Mouse (Mus musculus): ENCODE results near the gene Sdcbp2.
"Not testable (repeated sequence)": the region's sequence is repeated elsewhere in the genome, so short reads cannot be mapped to it uniquely, and the experiment has no call there.

Gene Sdcbp2

DNA sequence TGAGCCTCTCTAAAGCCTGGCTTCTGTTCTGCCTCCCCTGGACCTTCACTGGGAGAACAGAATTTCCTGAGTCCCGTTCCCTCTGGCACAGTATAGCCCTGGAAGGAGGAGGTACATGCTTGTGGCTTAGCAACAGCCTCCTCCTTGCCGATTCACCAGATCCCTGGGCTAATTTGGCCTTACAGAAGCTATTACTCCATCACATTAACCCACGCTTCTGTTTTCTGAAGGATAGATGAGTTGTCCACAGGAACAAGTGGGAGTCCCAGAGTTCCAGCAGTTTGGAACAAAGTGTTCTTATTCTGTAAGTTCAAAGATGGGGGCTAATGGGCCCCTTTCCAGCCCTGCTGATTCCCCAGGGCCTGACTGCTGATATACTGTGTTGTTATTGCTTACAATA is 1.2 kb downstream of the Sdcbp2 start:
- DNase-seq, result no peak

DNA sequence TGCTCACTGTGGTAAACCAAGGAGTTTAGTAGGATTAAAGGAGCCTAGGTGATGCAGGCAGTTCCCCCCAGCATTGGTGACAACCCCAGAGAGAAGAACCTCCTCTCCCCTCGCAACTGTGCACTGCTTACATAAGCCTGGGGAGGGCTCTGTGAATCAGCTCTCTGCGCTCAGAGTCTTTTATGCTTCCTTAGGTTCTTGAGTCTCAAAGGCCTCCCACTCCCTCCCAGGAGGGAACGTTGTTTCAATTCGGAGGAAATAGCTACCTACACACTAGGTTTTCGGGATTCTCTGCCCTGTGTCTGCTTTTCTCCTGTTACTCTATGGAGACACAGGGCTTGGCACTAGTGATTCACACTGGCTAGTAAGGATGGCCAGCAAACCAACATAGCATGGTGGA is 2.2 kb downstream of the Sdcbp2 start:
- no peak for DNase-seq

DNA sequence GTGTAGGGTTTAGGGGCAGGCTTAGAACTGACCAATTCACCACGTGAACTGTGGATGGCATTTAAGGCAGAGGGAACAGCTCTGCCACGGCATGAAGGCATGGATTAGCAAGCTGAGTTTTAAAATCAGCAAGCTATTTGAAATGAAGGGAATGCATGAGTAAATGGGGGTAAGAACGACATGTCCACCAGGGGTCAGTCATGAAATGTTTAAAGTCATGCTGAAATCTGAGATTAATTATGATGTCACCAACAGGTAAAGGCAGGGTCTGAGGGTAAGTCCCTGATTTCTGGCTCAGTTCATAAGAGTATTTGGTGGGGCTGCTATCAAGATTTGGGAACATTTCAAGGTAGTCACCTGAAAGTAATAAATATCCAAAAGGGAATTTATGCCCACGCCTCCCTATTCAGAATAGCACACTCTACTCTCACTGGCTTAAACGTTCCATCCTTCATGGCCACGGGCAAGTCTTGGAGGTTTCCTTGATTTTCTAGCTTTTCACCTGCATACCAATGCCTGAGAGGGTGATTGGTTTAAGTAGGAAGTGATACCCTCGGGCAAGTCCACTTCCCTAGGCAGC is 2.8 kb downstream of the Sdcbp2 start:
- DNase-seq, result peak; percentile 46 to 69

DNA sequence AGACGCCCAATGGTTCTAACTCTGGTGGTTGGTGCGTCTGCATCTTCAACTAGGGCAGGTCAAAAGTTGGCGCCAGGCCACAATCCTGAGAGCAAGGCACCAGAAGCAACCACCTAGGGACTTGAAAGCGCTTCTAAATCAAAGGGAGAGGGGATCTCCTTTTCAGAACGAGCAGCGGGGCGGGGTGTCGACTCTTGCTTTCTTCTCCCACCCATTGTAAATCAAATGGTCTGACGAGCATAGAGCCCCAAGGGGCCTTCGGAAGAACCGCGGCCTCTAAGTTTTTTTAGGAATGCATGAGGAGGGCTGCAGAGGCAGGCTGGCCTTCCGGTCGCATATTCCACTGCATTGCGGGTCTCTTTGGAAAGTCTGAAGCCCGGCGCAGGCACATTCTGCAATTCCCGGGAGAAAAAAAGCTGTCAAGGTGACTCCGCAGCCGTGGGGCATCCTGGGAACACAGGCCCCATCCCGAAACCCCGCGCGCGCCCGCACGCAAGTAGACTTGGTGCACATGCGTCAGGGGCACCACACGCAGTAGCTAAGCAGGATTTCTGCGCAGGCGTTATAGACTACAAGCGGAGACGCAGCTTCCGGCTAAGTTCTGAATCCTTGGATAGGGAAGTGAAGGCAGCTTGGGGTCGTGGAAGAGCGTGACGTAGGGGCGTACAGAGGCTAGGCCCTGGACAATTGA is 3.4 kb downstream of the Sdcbp2 start:
- peak; percentile 93 to 96 for DNase-seq

- no peak for DNase-seq
These were observed 6.8 kb downstream of the Sdcbp2 start for GRCm38 (mm10) chr2:151579183-151579582.

DNA sequence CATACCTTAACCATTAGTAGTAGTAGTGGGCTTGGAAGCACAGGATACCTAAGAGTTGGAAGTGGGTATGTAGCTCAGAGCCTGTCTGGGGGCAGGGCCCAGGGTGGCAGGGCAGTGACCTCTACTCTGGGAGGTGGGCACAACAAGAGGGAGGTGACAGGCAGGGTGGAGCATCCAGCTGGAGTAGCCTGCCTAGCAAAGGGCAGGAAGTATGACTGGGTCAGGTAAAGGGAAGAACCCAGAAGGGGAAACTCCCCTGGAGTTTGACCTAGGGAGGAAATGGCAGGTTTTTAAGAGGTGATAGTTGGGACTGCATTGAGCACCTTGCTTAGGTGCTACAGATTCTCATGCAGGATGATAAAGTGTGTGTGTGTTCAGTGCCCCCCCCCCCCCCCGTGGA is 8.5 kb downstream of the Sdcbp2 start:
- no peak for DNase-seq

- DNase-seq, result no peak
These were observed 13.5 kb downstream of the Sdcbp2 start for GRCm38 (mm10) chr2:151585934-151586333.

DNA sequence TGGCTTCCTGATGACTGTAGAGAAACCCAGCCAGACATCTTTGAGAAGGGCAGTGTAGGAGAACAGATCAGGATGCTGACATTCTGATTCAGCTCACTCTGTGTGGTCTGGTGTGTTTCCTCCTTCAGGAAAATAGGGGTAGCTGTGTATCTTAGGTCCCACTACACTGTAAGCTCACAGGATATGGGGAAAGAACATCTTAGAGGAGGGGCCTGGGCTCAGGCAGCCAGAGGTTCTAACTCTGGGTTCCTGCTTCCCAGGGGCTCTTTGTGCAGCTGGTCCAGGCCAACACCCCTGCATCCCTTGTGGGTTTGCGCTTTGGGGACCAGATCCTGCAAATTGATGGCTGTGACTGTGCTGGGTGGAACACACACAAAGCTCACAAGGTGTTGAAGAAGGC is 14.4 kb downstream of the Sdcbp2 start:
- DNase-seq, result no peak

DNA sequence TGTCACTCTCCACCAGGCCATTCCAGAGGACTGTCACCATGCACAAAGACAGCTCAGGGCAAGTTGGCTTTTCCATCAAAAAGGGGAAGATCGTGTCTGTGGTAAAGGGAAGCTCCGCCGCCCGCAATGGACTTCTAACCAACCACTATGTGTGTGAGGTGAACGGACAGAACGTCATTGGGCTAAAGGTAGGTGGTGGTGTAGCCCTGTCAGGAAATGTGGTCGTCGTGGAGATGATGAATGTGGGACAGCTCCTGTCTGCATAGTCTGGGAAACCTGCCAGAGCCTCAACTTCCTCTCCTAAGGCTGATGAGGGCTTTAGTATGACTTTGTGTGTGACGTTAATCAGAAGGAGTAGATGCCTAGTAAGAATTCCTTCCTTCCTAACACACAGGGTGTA is 14.9 kb downstream of the Sdcbp2 start:
- DNase-seq, result no peak

DNA sequence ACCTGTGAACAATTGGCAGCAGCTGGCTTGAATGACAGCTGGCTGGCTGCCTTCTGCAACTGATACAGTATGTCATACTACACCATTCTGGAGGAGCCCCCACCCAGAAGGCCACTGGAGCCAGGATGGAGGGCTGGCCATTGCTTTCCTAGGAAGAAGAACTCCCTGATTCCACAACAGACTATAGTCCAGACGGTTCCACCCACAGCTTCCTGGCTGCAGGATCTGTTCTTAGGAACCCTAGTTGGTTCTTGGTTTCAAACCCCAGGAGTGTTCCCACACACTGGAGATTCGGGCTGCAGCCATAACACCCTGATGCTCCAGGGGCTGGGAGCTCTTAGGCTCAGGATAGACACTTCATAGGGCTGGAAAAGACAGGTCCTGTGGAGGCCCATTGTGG is 25.6 kb downstream of the Sdcbp2 start:
- no peak for DNase-seq

DNA sequence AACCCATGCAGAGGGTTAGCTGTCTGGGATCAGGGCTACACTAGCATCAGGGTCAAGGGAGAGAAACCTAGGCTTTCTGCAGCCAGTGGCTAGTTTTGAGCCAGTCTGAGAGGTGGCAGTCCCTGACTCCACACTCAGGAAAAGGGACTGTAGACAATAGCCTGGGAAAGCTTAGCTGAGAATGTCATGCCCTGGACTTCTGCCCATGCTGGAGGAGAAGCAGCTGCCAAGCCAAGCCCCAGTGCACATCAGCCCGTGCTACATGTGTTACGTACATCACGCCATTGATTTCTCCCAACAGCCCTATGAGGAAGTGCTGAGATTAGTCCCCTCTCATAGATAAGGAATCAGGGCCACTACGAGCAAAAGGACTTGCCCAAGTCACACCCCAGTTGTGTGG is 29.7 kb downstream of the Sdcbp2 start:
- DNase-seq, result no peak

GRCm38 (mm10) chr2:151603630-151604029 is 31.2 kb downstream of the Sdcbp2 start:
- no peak for DNase-seq

DNA sequence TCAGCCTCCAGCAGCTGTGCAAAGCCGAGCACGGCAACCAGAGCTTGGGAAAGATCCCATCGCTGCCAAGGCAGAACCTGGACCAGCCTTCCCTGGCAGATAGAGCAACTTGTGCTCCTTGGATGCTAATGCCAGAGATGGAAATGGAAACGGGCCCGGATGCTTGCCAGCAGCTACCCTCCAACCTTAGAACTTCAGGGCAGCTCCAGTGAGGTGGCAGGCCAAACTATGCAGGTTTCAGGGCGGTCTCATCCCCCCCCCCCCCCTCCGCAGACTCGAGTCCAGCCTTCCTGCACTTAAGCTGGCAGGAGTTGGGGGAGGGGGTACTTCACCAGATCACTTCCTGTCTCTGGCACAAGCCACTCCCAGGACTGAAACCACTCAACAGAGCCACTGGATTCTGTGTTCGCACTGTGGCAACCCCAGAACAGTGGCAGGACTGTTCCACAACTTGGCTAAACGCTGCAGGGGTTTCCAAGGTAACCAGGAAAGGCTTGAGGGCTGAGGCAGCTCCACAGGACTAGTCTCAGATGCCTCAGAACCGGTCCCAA is 33.1 kb downstream of the Sdcbp2 start:
- peak; percentile 50 to 68 for DNase-seq

GRCm38 (mm10) chr2:151608435-151608834 is 36.0 kb downstream of the Sdcbp2 start:
- DNase-seq, result peak; percentile 84 to 88

- DNase-seq, result no peak
These were observed 37.6 kb downstream of the Sdcbp2 start for GRCm38 (mm10) chr2:151609974-151610373.

DNA sequence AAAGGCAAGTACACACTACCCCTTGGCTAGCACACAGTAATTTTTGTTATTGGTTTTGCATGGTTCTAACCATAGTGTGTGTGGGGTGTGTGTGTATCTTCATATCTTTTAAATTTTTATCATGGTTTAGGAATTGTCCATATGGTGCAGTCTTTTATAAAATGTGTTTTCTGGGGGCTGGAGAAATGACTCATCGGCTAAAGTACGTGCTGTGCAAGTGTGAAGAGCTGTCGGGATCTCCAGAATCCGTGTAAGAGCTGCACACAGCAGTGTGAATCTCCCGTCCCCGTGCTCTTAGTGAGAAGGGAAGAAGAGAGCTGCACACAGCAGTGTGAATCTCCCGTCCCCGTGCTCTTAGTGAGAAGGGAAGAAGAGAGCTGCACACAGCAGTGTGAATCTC is 43.4 kb downstream of the Sdcbp2 start:
- not testable (repeated sequence) for DNase-seq

GRCm38 (mm10) chr2:151616551-151617329 is 44.3 kb downstream of the Sdcbp2 start:
- no peak for DNase-seq

DNA sequence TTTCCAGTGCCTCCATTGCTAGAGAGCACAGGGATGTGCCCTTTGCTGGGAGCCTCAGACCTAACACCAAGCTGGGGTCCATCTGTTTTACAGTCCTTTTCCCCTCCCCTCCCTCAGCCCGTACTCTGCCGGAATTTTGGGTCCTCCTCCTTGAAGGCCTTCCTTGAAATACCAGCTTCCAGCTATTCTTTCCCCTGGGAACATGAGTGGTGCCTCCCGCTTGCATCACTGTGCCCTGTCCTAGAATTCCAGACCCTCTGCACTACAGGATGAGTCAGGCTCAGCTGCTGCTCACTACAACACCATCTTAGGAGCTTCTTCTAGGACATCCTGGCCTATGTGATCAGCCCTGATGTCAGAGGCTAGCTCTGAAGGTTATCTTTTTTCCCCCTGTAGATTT is 51.4 kb downstream of the Sdcbp2 start:
- no peak for DNase-seq

DNA sequence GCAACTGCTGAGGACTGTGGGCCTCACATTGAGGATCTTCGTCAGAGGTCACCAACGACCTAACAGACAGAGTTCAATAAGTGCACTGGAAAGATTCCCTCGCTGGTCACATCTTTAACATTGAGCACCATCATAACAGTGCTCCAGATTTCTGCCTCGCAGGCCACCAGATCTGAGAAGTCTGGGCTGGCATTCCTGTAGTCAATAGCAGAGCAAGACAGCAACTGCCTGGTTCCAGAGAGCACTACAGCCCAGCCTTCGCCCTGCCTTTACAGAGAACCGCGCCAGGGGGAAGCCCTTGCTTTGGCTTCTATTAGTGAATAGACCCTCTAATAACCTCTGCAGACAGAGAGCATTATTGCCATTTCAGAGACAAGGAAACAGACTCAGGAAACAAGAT is 53.9 kb downstream of the Sdcbp2 start:
- no peak for DNase-seq

GRCm38 (mm10) chr2:151628011-151628410 is 55.6 kb downstream of the Sdcbp2 start:
- DNase-seq, result peak in 1 of 2 experiments; percentile 42

DNA sequence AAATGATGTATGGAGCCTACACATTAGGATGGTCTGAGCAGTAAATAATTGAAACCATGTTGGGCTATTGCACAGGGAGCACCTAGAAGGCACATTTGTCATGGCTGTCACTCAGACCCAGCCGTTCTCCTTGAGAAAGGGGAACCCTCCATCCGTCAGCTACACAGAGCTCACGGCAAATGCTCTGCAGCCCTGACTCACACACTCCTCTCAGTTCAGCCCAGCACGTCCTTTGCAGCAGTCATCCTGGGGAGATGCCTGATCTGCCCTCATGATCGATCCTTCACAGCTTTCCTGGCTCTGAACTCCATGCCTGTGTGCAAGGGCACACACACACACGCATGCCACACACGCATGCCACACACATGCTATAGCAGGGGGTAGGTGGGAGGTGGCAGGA is 56.9 kb downstream of the Sdcbp2 start:
- DNase-seq, result no peak

DNA sequence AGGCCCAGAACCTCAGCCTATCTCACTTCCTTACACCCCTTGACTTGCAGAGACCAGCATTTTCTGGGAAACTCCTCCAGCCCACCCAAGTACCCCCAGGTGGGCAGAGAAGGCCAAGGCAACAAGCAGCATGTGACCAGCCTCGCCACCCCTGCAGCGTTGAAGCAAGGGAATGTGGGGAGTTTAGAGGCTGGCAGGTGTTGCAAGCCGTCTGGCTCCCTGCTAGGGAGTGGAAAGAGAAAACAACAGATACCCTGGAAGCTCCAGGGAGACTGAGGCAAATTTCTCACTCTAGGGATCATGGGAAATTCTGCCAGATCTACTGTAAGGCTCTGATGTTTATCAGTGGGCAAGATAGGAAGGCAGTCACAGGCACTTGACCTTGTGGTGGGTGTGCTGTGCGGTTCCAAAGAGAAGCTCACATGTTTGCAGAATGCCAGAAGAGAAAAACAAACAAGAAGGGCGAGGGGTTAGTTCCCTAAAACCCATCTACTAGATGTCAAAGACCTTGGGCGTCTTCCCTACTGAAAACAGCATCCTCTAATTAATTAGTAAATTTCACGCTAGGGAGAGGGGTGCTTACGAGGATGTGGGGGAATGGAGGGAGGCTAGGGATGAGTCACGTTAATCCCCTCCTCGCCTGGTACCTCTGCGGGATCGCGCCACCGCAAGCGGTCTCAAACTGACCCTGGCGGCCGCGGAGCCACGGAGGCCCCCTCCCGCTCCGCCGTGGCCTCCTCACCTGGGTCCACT is 59.2 kb downstream of the Sdcbp2 start:
- peak in 1 of 2 experiments; percentile 32 for DNase-seq

Measured in cerebellum, postnatal 25 days (tissue).